Mouse (Mus musculus): ENCODE data around the gene Trip10.

DNA sequence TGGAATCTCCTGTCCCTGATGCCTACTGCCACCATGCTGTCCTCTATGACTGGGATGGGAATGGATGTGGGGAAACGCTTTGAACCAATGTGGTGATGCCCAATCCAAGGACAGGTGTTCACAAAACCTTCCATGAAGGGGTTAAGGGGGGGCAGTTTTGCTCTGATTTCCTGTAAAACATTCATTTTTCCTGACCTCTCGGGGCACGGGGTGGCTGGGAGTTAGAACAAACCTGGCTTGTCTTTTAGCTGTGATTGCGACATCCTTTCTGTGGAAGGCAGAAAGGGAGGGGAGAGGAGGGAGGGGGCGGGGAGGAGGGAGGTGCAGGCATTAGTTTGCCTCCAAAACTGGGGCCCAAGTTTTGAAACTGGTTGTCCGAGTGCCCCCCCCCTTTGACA lies 18.5 kb upstream of the Trip10 start:
- TF ChIP-seq POLR2A (IDR thresholded peaks at IDR 0.05; ENCODE audit: extremely low read depth, insufficient read depth, low read length): no peak
- no peak for TF ChIP-seq CTCF (IDR thresholded peaks at IDR 0.05; ENCODE audit: low read depth, low read length)

Data from liver, adult 2 months (tissue).